Mouse (Mus musculus): ENCODE results near the gene 4931406C07Rik.
"Not testable (repeated sequence)": the region's sequence is repeated elsewhere in the genome, so short reads cannot be mapped to it uniquely, and the experiment has no call there.

The 4931406C07Rik gene

DNA sequence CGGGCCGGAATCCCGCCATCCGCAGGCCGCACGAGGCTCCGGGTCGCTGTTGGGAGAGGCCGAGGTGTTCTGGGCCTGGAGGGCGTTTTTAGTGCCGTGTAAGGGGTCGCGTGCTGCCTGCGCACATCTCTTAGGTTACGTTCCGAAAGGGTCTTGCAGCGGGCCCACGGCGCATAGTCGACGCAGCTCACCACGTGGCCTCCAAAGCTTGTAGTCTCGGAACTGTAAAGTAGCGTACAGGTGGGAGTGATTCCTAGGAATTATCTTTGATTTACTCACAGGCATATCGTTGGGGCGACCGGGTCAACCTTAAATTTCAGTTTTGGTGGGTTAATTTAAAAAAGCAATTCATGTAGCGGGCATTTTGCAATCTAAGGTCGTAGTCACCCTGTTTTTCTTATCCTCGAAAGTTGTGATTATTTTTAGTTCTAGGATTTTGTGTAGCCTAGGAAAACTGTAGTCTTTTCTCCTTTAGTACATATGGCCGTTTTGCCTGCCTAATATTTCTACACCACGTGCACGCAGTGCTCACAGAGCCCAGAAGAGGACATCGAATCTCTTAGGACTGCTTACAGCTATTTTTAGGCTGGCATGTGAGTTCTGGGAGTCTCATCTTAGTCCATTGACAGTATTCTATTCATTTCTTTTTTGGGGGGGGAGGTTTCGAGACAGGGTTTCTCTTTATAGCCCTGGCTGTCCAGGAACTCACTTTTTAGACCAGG is at the start of gene 4931406C07Rik:
Gene 4931406C07Rik (minus strand): TSS at position 51 of the 722 bp plus-strand sequence.
- DNase-seq = no peak

DNA sequence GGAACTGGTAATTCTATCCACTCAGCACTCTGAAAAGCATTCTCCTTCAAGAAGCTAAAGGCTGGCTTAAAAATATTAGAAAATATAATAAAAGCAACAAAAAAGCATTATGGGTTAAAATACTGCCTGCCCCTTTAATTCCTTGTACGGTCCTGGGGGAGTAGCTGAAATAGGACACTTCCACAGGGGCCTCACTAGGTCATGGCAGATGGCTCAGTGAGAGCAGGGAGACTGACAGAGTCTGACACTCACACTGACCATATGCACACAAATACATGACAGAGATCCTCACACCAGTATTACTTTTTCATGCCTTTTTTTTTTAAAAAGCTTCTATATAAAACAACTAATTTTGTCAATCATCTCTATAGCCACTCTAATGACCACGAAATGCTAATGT is 43.7 kb upstream of the 4931406C07Rik start:
- no peak for DNase-seq

DNA sequence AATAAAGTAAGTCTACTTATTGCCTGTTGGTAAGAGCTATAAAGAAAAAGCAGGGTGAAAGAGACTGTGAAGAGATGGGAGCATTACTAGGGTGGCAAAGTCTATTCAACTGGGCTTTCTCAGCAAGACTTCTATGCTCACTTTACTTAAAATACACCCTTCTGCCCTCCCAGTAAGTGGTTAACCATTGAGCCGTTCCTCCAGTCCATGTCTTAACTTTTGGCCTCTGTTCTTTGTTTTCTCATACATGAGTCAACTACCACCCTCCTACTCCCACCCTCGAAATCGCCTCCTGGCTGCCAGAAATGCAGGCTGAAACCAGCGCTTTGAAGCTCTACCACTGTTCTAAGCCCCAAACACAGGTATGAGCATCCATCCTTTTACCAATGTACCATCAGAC is 31.5 kb upstream of the 4931406C07Rik start:
- DNase-seq = no peak

DNA sequence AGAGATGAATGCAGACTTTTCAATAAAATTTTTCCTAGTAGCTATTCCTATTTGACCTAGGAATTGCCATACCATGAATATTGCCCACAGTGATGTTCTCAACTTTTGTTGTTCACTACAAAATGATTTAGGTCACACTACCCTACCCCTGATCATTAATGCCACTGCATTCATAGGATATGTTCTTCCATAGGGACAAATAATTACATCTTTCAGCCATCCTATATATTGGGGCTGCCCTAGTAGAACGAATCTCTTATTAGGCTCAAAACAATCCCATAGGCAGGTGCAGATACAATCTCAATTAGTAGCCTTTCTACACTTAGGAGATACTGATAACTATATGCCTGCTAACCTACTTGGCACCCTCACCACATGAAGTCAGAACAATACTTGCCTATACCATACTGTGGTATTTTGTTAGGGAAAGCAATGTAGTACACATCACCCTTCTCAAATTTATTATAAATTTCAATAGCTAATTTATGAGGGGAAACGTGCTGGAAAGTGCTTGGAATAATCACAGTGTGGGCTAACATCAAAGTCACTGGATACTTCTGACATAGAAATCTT is 12.0 kb upstream of the 4931406C07Rik start:
- no peak for DNase-seq

DNA sequence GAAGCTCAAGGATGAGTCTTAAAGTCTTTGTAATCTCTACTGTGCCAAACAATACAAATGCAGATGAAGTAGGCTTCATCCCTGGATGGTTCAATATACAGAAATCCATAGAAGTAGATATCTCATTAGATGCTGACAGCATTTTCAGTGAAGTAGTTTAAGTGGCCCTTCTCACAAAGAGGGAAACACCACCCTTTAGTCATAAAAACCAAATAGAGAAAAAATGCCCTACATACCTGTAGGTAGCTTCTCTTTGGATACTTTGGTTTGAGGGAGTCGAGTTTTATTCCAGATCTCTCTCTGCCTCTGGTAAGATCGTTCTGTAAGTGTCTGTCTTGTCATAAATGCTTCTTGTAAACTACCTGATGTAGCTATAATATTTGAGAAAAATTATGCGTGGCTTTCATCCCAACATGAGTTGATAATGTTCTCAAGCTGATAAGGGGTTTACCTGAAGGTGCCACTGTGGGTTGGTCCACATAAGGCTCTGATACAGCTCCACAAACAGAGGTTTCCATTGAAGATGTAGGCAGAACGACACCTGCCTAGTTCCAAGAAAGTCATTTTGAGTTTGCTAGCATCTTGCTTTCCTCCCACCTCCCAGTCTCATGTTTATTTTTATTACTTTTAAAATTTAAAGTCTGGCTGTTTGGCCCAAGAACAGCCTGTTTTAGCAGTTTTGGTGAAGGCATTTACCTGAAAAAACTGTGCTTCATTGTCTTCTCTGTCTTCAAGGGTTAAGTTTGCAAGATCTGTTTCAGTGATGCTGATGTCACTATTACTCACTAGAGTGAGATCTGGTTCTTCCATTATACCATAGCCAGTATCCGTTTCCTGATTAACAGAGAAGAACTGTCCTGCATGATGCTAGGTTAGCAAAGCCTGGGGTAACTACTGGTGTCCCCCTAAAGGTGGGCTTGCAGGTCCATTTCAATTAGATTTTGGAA is 11.2 kb upstream of the 4931406C07Rik start:
- DNase-seq = no peak

DNA sequence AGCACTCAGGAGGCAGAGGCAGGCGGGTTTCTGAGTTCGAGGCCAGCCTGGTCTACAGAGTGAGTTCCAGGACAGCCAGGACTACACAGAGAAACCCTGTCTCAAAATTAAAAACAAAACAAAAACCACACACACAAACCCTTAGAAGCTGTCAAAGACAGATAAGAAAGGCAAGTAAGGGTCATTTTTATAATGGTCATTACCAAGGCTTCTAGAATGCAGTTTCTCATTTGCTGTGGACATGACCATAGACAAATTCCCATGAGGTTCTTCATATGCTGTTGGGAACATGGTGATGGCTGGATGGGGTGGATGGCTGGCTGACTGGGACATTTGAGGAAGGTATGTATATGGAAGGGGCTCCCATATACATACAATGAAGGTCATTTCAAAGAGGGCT is 10.0 kb upstream of the 4931406C07Rik start:
- not testable (repeated sequence) for DNase-seq

DNA sequence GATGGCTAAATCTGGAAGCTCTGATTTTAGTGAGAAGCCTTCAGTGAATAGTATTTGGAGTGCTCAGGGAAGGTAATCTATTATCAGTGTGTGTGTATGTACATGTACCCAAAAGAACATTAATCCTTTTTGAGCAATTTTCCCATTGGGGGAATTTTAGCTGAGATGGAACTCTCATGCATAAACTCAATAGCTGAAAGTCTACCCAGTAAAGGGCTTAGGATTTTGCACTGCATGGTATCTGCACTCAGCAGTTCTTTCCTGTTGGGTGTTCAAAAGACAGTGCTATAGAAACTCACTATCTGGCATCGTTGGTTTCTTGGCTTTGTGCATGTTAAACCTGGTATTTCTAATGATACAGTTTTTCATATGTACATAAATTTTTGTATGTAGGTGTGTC is 8.4 kb upstream of the 4931406C07Rik start:
- DNase-seq = no peak

DNA sequence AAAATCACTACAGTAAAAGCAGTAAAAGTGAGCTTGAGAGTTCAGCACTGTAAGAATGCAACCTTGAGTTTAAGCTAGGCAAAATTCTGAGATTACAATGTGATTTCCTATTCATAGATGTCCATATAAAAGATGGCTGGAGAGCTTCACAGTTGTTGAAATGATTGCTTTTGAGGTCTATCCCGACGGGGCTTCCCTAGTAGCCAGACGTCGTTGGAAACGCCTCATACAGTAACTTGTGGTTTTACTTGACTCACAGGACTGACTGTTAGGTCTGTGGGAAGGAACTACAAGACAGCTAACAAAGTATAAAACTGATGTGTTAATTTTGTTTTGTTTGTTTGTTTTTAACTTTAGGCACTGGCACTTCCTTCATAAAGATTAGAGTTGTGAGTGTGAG is 7.4 kb upstream of the 4931406C07Rik start:
- no peak for DNase-seq

DNA sequence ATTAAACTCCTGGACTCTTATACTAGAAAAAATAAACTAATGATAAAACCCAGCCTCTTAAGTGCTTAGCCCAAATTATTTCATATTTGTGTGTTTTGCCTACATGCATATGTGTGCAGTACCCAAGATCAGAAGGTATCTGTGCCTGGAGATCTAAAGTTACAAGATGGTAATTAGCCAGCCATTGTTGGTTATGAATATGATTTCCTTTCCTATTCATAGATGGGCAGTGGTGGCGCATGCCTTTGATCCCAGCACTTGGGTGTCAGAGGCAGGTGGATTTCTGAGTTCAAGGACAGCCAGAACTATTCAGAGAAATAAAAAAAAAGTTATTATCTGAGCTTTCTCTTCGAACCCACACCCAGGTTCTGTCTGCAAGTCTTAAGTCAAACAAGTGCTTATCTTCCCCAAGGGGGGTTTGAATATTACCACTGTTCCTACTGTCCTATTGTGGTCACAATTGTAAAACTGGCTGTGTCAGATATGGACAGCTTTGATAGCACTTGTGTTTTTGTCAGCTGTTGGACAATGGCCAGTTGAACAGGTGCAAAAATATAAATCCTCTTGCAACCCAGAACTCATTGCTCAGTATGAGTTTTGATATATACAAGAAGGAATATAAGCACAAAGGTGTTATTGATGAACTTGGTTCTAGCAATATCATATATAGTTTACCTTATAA is 5.9 kb upstream of the 4931406C07Rik start:
- DNase-seq = no peak

DNA sequence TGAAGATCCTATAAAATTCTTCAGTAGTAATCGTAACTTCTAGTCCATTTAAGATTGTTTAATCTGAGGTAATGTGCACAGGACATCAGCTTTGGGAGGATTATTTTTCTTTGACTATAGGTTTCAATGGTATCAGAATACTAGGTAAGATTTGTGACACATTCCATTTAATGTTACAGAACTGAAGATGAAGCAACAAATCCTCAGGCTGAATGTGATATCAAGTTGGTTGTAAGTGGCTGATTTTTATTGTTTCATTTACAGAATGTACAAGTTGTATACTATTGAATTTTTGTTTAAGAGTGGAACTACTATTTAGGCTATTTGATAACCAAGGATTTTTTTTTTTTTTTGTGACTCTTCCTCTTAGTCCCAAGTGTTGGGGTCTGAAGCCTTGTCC is 3.9 kb upstream of the 4931406C07Rik start:
- DNase-seq = no peak

DNA sequence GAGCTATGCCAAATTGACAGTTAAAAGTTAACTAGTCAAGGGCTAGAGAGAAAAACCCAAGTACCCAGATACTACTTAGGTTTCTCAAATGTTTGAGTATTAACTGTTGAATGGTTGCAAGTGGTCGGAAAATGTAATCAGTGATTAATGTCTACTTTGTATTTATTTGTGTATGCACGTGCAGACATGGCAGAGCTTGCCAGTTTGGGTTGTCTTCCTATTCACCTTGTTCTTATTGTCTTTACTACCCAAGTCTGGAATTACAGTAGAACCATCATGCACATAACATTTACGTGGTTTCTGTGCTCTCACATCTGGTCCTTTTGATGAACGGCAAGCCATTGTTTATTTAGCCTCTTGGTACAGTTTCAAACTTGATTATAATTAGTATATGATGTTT is 3.2 kb upstream of the 4931406C07Rik start:
- DNase-seq = no peak

DNA sequence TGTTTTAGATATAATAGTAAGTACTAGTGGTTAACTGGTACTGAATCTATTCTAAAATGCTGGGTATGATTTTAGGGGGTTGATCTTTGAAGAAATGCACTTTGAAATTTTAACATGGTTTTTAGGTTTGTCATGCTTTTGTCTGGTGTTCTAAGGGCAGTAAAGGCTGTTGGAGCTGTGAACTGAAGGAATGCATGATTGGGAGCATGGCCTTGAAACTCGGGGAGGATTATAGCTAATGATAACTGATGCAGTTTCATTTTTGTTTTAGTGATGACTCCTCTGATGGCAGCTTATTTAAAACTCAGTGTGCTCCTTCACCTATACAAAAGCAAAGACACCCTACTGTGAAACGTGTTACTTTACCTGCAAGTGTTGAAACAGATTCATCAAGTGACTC is 2.0 kb upstream of the 4931406C07Rik start:
- no peak for DNase-seq

DNA sequence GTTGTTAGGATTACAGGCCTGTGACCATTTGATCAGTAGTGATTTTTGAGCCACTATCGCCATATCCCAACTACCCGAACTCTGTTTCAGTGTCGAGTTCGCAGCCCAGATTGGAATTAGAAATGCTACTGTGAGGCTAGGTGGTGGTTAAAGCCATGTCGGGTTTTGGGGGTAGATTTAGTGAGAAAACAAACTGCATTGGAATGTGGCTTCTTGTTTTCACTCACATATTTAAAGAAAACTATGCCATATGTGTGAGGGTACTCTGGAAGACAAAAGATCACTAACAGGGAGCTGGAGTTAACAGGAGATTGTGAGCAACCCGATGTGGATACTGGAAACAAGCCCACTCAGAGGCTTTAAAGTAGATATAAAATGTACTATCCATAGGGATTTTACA is 1.0 kb upstream of the 4931406C07Rik start:
- DNase-seq = no peak

DNA sequence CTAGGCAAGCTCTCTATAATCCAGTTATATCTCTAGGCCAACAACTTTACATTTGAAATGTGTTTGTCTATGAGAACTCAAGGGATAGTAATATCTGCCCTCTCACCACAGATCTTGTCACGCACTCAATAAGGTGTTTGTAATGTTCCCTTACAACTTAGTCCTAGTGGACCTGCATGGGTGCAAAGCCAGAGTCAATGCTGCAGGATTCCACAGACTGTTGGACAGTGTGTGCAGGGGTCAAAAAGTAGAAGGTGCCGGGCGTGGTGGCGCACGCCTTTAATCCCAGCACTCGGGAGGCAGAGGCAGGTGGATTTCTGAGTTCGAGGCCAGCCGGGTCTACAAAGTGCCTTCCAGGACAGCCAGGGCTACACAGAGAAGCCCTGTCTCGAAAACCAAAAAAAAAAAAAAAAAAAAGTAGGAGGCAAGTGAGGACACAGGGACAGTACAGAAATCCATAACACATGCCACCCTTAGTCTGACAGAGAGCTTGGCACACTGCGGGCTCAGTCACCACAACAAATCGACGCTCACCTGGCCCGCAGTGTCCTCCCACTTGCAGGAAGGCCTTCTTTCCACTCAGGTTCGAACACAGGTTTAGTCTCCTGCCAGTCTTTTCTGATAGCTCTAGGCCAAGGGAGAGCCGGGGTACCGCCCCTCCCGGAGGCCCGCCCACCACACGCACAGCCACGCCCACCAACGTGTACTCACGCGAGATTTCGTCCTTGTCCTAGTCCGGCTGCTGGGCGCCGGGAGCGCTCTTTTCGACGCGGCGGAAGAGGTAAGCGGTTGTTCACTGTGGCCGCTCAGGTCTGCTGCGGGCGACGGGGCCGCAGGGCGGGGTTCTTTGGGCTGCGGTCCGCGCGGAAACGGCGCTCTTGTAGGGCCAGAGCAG is 498 bp downstream of the 4931406C07Rik start, which contains the start of gene Taf1d:
Gene Taf1d (plus strand): TSS at position 712 of the 895 bp plus-strand sequence.
- DNase-seq = peak; percentile 99

DNA sequence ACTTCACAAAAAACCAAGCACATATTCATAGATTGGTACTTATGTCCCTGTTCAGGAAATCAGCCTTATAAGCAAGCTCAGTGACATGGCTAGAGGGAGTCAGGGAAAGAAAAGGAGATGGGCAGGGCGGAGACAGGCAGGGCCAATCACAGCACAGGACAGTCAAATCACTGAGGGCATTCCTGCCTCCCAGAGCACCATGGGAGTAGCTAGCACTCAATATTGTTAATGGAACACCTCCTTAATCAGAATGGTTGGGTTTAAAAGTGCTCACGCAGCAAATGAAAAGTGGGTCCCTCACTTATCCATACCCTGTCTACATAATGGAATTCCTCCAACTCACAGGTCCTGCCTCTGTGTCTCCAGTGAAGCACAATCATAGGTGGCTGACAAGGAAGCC is 3.4 kb downstream of the 4931406C07Rik start:
- no peak for DNase-seq

DNA sequence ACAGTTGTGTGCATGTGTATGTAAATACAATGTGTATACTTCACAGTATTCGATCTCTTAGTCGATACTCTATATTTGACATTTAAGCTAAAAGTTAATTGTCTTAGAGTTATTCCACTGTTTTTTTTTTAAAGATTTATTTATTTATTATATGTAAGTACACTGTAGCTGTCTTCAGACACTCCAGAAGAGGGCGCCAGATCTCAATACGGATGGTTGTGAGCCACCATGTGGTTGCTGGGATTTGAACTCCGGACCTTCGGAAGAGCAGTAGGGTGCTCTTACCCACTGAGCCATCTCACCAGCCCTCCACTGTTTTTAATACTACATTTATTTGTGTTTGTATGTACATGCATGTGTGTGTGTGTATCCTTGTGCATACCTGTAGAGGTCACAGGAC is 4.2 kb downstream of the 4931406C07Rik start:
- DNase-seq = not testable (repeated sequence)

DNA sequence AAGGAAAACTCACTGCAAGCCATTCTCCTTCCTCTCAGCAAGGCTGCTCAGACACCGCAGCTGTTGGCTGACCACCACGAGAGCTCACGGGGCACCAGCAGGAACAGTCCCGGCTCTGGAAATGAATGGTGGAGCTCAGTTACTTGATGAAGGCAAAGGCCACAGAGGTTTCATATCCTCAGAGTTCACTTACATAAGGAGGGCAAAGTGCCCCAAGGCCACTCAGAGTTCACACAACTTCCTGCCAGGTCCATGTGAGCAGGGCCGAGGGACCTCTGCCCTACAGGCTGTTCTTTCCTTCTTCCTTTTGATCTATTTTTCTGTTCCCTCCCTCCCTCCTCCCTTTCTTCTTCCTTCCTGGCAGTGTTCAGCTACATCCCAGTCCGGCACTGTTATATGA is 4.8 kb downstream of the 4931406C07Rik start:
- peak; percentile 39 for DNase-seq

DNA sequence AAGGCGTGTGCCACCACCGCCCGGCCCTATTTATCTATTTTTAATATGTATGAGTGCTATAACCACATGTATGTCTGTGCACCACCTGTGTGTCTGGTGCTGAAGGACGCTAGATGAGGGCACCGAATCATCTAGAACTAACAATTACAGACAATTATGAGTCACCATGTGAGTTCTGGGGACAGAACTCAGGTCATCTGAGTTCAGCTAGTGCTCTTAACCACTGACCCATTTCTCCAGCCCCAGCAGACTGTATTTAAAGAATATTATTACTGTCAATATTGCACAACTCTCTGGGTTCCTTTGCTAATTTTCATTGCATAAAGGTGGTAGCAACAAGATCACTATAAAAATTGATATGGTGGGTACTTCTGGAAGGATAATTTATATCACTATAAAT is 6.2 kb downstream of the 4931406C07Rik start:
- DNase-seq = no peak

DNA sequence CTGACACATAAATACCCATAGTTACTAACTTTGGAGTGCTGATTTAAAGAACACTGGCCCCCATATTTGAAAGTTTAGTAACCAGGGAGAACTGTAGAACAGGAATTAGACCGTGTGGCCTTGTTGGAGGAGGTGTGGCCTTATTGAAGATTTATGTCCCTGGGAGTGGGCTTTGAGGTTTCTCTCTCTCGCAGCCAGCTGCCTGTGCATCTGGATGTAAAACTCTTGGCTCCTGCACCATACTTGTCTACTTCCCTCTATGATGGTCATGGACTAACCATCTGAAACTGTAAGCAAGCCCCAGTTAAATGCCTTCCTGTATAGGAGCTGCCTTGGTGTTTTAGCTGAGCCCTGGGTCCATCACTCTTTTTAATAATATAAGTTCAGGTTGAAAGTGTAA is 7.8 kb downstream of the 4931406C07Rik start:
- no peak for DNase-seq

DNA sequence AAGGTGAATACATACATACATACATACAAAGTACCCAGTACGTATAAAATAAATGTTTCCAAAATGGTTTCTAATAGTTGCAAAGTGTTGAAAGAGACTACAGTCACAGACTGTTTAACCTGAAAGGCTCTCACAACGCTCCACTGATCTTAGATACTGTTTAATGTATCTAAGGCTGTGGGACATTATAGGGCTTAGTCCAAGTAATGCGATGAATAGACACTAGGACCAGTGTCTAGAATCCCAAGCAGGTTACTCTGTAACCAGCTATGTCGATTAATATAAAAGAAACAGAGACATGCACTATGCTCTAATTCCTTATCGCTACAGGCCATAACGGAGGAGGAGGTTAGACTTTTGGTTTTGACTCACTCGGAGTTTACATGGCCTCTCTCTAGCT is 9.1 kb downstream of the 4931406C07Rik start:
- no peak for DNase-seq

DNA sequence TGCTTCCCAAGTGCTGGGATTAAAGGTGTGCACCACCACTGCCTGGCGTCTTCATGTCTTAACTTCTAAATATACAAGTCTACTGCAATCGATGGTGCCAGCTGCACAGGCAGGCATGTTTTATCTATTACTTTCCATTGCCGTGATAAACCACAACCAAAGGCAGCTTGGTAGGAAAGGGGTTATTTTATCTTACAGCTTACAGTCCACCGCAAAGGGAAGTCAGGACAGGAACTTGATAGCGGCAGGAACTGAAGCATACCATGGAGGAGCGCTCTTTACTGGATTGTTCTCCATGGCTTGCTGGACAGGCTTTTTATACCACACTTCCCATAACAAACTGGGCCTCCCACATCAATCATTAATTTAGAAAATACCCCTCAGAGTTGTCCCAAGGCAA is 17.0 kb downstream of the 4931406C07Rik start:
- DNase-seq = no peak

DNA sequence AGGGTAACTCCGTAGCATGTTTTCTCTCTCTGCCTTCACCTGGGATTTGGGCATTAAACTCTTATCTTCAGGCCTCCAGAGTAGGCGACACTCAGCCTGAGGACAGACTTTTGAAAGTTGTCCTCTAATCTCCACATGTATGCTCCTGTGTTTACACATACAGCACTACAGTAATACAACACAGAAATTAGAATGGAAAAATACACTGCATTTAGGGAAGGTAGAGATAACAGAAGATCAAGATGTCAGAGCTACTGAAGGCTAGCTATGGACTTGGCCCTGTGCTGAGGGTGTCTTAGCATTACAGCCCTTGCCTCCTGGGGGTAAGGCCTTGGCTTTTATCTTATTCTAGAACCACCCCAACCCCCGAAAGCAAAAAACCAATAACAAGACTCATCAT is 17.8 kb downstream of the 4931406C07Rik start:
- DNase-seq = no peak

All from lung, postnatal 14 days (tissue).